Mouse (Mus musculus) forebrain, embryonic 14.5 days (tissue): ENCODE data around the gene Phlda2. TPM values are rescaled to one million over a fixed set of nuclear protein-coding genes. Genes with fewer than 3 reads are reported as not detected.

Source experiments
- ATAC-seq: fragments of 200-750 bp; cut with Nextera tagmentation; 2 replicates; pipeline ENCODE4 v1.8.0; 2017; ENCODE audit warnings: mild to moderate bottlenecking, moderate library complexity
- DNase-seq: peaks from one replicate; pipeline ENCODE4 v3.0.0-alpha.2; 2015; ENCODE audit warnings: low spot score
- H3K27ac ChIP-seq: fragments of 300-500 bp; sonication (generic); 2 replicates; pipeline ENCODE4 v1.5.1; 2014; ENCODE audit warnings: low read depth, mild to moderate bottlenecking, control low read depth, low read length, moderate library complexity
- H3K27me3 ChIP-seq: fragments of 300-500 bp; sonication (generic); replicated peaks from 2 replicates; pipeline ENCODE4 v1.6.1; 2014; ENCODE audit warnings: low read length, control low read depth, mixed read lengths; ENCODE audit not compliant: control insufficient read depth, insufficient read depth
- H3K36me3 ChIP-seq: fragments of 300-500 bp; sonication (generic); 2 replicates; pipeline ENCODE4 v1.6.1; 2014; ENCODE audit warnings: low read length, control low read depth; ENCODE audit not compliant: control insufficient read depth, insufficient read depth
- H3K4me1 ChIP-seq: fragments of 300-500 bp; sonication (generic); 2 replicates; pipeline ENCODE4 v1.6.1; 2014; ENCODE audit warnings: antibody characterized with exemption, low read length, control low read depth; ENCODE audit not compliant: control insufficient read depth, insufficient read depth
- H3K4me2 ChIP-seq: fragments of 300-500 bp; sonication (generic); 2 replicates; pipeline ENCODE4 v1.6.1; 2014; ENCODE audit warnings: mild to moderate bottlenecking, control low read depth, low read length
- H3K4me3 ChIP-seq: fragments of 300-500 bp; sonication (generic); 2 replicates; pipeline ENCODE4 v1.5.1; 2014; ENCODE audit warnings: low read depth, low read length, control low read depth
- H3K9ac ChIP-seq: fragments of 300-500 bp; sonication (generic); 2 replicates; pipeline ENCODE4 v1.6.1; 2014; ENCODE audit warnings: mild to moderate bottlenecking, low read length, control low read depth, moderate library complexity
- H3K9me3 ChIP-seq: fragments of 300-500 bp; sonication (generic); replicated peaks from 2 replicates; pipeline ENCODE4 v1.6.1; 2016; ENCODE audit warnings: low read length, control low read depth, mixed read lengths; ENCODE audit not compliant: control insufficient read depth
- WGBS: fragments of 180-500 bp; shearing (Covaris S2); extraction: QIAGEN DNeasy Blood & Tissue Kit; methylation state at CpG from one replicate; pipeline ENCODE4 v1.1.7; 2014; 5-methylcytosine and 5-hydroxymethylcytosine counted together
- polyA plus RNA-seq: library from polyadenylated mRNA; unstranded; fragments of >200 nt; fragmentation: Nextera tagmentation; extraction: Ambion mirVana; gene quantifications from 2 replicates; pipeline ENCODE4 v1.2.1, GENCODE M21; 2014

Gene Phlda2
- polyA plus RNA-seq, 1 experiment from 2014 or later, result 0.32 TPM

DNA sequence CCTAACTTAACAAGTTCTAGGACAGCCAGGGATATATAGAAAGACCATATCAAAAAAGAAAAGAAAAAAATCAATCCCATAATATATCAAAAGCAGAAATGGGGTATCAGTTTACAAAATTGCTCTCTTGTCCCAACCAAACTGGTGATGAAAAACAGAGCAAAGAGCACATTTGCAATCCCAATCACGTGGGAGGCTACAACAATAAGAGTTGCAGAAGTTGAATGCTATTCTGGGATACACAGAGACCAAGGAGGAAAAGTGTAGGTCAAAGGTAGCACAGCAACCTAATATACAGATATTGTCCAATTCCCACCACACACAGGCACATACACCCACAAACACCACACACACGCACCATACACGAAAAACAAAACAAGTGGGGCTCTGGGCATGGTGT lies 33.3 kb upstream of the Phlda2 start:
- Histone ChIP-seq H3K36me3 (peaks cover 79% of the 10 kb centered on the region), H3K27ac (no peak overlapping the region), H3K9ac (no peak overlapping the region), H3K27me3 (no peaks in the 10 kb centered on the region), H3K4me3 (no peak overlapping the region), H3K9me3 (no peaks in the 10 kb centered on the region), H3K4me2 (no peak overlapping the region), H3K4me1 (no peaks in the 10 kb centered on the region)
- WGBS, result 95% methylated on average over 3 of the region's 3 CpGs
- no peak for DNase-seq
- no peak for ATAC-seq

DNA sequence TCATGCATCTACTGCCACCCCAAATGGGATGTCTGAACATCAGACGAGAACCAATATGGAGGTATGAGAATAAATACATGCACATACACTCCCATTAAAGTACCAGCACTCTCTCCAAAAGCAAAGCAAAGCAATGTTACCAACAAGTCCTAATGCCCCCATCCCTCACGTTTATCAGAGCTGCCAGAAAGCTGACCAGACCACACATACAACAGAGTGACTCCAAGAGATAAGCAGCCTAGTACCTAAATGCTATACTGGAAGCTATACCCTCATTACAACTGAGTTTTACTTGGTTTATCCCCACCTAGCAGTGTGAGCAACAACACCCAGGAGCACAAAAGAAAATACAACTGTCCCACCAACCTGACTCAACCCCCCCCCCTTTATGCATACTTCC lies 30.3 kb upstream of the Phlda2 start:
- DNase-seq (no peak), ATAC-seq (no peak)
- 85% methylated on average over 2 of the region's 2 CpGs for WGBS
- H3K4me1 ChIP-seq, result no peaks in the 10 kb centered on the region
- no peak overlapping the region for H3K9ac ChIP-seq
- no peak overlapping the region for H3K4me3 ChIP-seq
- no peak overlapping the region for H3K27ac ChIP-seq
- H3K27me3 ChIP-seq, result no peaks in the 10 kb centered on the region
- peaks cover 94% of the 10 kb centered on the region for H3K36me3 ChIP-seq
- H3K9me3 ChIP-seq, result no peaks in the 10 kb centered on the region
- no peak overlapping the region for H3K4me2 ChIP-seq

- H3K27me3 ChIP-seq, result no peaks in the 10 kb centered on the region
- WGBS, result 91% methylated on average over 1 of the region's 1 CpGs
- H3K4me1 ChIP-seq, result no peaks in the 10 kb centered on the region
- H3K9ac ChIP-seq, result no peak overlapping the region
- no peaks in the 10 kb centered on the region for H3K9me3 ChIP-seq
- H3K4me2 ChIP-seq, result no peak overlapping the region
- H3K4me3 ChIP-seq, result no peak overlapping the region
- H3K36me3 ChIP-seq, result peaks cover 94% of the 10 kb centered on the region
- H3K27ac ChIP-seq, result no peak overlapping the region
- no peak for ATAC-seq
- DNase-seq, result no peak
Observed at GRCm38 (mm10) chr7:143532410-143532809, 29.5 kb upstream of the Phlda2 start.

GRCm38 (mm10) chr7:143519333-143519732 lies 16.4 kb upstream of the Phlda2 start:
- H3K27me3 ChIP-seq, result no peaks in the 10 kb centered on the region
- H3K27ac ChIP-seq, result no peak overlapping the region
- H3K4me3 ChIP-seq, result no peak overlapping the region
- WGBS, result 94% methylated on average over 4 of the region's 4 CpGs
- DNase-seq (no peak), ATAC-seq (no peak)
- no peak overlapping the region for H3K9ac ChIP-seq
- H3K9me3 ChIP-seq, result no peaks in the 10 kb centered on the region
- H3K4me2 ChIP-seq, result no peak overlapping the region
- H3K4me1 ChIP-seq, result no peaks in the 10 kb centered on the region
- peaks cover 100% of the 10 kb centered on the region for H3K36me3 ChIP-seq

- ATAC-seq (no peak), DNase-seq (no peak)
- WGBS, result 96% methylated on average over 4 of the region's 4 CpGs
- Histone ChIP-seq H3K36me3 (peaks cover 69% of the 10 kb centered on the region), H3K9ac (no peak overlapping the region), H3K9me3 (no peaks in the 10 kb centered on the region), H3K4me2 (no peak overlapping the region), H3K4me3 (no peak overlapping the region), H3K4me1 (no peaks in the 10 kb centered on the region), H3K27me3 (no peaks in the 10 kb centered on the region), H3K27ac (no peak overlapping the region)
Observed at GRCm38 (mm10) chr7:143514416-143514768, 11.4 kb upstream of the Phlda2 start.

- 98% methylated on average over 10 of the region's 10 CpGs for WGBS
- Histone ChIP-seq H3K4me1 (no peaks in the 10 kb centered on the region), H3K27me3 (no peaks in the 10 kb centered on the region), H3K9ac (no peak overlapping the region), H3K4me2 (no peak overlapping the region), H3K9me3 (no peaks in the 10 kb centered on the region), H3K27ac (no peak overlapping the region), H3K4me3 (no peak overlapping the region), H3K36me3 (peaks cover 64% of the 10 kb centered on the region)
- DNase-seq (no peak), ATAC-seq (no peak)
Observed at GRCm38 (mm10) chr7:143513763-143514415, 10.9 kb upstream of the Phlda2 start.

GRCm38 (mm10) chr7:143511335-143511712 lies 8.4 kb upstream of the Phlda2 start:
- Histone ChIP-seq H3K4me1 (no peaks in the 10 kb centered on the region), H3K27me3 (no peaks in the 10 kb centered on the region), H3K4me3 (no peak overlapping the region), H3K36me3 (peaks cover 38% of the 10 kb centered on the region), H3K27ac (no peak overlapping the region), H3K4me2 (no peak overlapping the region), H3K9me3 (no peaks in the 10 kb centered on the region), H3K9ac (no peak overlapping the region)
- no peak for DNase-seq
- no peak for ATAC-seq

DNA sequence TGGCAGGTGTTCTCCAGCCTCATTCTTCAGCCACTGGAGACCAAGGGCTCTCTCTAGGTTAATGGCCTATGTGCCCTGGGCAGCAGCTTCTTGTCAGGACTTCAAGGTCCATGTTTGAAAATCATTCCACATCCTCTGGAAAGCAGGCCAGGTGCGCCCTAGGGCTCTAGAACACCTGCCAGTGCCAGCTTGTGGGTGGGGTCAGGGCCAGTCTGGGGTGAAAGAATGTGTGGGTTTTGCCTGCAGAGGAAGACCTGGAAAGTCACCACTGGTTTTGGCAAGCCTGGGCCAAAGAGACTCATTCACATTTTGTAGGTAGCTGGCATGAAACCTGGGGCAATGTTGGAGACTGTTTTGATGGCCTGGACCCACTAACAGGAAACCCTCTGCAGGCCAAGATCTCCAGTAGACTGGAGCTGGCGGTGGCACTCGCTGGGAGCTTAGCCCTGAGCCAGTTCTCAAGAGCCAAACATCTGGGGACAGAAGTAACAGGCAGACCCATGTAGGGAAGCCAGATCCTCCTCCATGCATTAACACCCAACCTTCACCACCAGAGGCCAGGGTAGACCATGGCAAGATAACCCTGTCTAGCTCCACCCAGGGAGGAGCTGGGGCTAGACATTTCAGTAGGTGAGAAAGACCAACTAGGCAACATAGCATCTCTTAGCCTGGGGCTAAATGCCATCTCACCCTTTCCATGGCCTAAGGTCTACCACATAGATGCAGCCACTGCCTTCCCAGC lies 7.8 kb upstream of the Phlda2 start:
- WGBS, result 94% methylated on average over 3 of the region's 3 CpGs
- no peak overlapping the region for H3K9ac ChIP-seq
- H3K27me3 ChIP-seq, result no peaks in the 10 kb centered on the region
- ATAC-seq (no peak), DNase-seq (no peak)
- no peak overlapping the region for H3K27ac ChIP-seq
- no peaks in the 10 kb centered on the region for H3K9me3 ChIP-seq
- H3K4me3 ChIP-seq, result no peak overlapping the region
- H3K4me2 ChIP-seq, result no peak overlapping the region
- H3K36me3 ChIP-seq, result peaks cover 32% of the 10 kb centered on the region
- no peaks in the 10 kb centered on the region for H3K4me1 ChIP-seq

DNA sequence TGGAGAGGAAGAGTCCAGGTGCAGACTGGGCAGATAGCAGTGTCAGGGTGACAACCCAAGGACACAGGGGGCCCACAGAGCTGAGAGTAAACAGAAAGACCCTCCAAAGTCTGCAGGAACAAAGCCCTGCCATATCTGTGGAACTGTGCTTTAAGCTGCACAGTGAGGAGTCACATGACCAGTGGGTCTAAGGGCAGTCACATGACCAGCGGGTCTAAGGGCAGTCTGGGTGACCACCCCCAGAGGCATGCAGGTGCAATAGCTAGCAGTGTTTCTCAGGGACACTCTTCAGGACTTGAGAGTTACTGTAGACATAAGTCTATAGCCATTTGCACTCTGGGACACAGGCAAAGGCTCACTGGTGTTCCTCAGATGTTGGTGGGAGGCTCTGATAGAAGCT lies 6.6 kb upstream of the Phlda2 start:
- Histone ChIP-seq H3K9ac (no peak overlapping the region), H3K27me3 (0 out of 2 replicates have a peak, but pooled peaks cover 3% of the 10 kb centered on the region), H3K27ac (no peak overlapping the region), H3K36me3 (peaks cover 20% of the 10 kb centered on the region), H3K4me2 (no peak overlapping the region), H3K4me3 (no peak overlapping the region), H3K4me1 (no peaks in the 10 kb centered on the region), H3K9me3 (no peaks in the 10 kb centered on the region)
- 61% methylated on average over 1 of the region's 1 CpGs for WGBS
- no peak for DNase-seq
- no peak for ATAC-seq
